Mouse (Mus musculus) gastrocnemius, postnatal 4 days (tissue): ENCODE results near the gene Sema3c. TPM values are rescaled to one million over a fixed set of nuclear protein-coding genes. Genes with fewer than 3 reads are reported as not detected.

ENCODE experiments used
- DNase-seq, 2 experiments: peaks; one replicate each; pipeline ENCODE4 v3.0.0; 2021 to 2022; ENCODE audit warnings: low spot score in 2 of 2, mixed read lengths in 2 of 2
- total RNA-seq, 2 experiments: library from RNA; stranded (reverse); gene quantifications; 2 replicates each; pipeline ENCODE4 v1.2.3; 2021

Sema3c gene
- total RNA-seq, 2 experiments from 2014 or later, result 165 to 183 TPM

DNA sequence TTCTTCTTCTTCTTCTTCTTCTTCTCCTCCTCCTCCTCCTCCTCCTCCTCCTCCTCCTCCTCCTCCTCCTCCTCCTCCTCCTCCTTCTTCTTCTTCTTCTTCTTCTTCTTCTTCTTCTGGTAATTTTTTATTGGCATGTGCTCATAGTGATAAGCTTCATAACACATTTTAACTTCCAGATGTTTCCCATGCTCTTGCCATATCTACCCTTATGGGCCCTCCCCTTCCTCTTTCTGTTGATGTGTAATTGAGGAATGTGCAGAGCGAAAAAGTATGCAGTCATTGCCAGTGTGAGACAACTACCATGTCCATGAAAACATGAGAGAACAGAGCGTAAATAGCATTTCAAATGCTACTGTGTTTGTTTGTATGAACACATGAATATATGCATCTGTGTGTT, 196.2 kb downstream of the Sema3c start:
- no peak for DNase-seq

DNA sequence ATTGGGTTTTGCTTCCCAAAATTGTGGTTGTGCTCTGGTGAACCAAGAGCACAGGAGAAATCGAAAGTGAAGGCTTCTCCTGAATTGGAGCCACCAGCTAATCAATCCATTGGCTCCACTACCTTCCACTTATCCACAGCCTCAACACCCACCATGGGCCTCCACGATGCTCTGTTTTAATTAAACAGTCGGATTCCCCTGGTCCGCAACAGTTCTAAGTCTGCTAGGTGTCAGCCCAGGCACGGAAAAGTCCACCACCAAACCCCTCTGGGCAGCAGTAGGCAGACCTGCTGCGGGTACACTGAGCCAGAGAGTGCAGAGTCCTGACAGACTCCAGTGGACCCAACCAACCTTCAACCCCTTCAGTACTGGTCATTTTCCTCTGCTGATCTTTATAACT, 202.5 kb downstream of the Sema3c start:
- DNase-seq, result peak; percentile 23 to 40

Other genes starting within 250 kb of the Sema3c start
- gene Speer4f2, start 201.1 kb upstream of the Sema3c start, total RNA-seq, result not detected
- not detected for gene Speer4f1, start 98.2 kb upstream of the Sema3c start, total RNA-seq